Mouse (Mus musculus) cerebellum, adult 9-11 months (tissue): Measurements from ENCODE around the gene Car11.

ENCODE experiments used
- DNase-seq: peaks from one replicate; pipeline ENCODE4 v3.0.0; 2022

Gene Car11

DNA sequence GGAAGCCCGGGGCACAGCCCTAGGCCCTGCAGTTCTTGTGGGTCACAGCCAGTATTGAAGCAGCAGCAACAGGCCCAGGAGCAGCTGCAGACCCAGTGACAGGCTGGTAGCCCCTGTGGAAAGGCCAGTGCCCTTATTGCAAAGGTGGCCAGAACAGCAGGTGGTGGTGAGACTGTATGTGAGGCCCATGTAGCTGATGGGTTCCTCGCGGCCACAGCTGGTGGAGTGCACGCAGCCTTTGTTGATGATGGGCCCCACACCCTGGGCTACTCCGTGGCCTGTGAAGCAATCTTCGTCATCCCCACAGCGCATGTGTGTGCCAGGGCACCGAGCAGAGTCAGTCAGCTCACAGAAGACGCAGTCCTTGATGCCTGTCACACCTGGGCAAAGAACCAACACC, 25.5 kb downstream of the Car11 start:
- DNase-seq, result no peak

DNA sequence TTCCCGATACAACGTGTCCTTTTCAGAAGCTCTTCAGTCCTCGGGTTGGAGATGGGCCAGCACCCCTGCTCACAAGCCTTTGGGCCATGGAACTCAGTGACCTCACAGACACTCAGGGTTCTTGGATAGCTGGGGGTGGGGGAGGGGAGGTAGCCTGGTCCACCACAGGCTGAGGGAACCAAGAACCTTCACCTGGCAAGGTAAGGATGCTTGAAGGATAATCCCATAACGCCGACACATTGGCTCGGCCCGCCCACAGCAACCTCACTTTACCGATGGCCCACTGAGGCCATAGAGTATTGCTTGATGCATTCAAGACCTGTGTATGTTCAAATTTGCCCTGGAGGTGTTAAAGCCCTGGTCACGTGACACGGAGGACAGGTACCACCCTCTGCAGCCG, 26.1 kb downstream of the Car11 start, which contains the start of gene Spaca4:
Gene Spaca4 (minus strand): TSS at position 101 of the 400 bp plus-strand sequence.
- DNase-seq, result no peak

DNA sequence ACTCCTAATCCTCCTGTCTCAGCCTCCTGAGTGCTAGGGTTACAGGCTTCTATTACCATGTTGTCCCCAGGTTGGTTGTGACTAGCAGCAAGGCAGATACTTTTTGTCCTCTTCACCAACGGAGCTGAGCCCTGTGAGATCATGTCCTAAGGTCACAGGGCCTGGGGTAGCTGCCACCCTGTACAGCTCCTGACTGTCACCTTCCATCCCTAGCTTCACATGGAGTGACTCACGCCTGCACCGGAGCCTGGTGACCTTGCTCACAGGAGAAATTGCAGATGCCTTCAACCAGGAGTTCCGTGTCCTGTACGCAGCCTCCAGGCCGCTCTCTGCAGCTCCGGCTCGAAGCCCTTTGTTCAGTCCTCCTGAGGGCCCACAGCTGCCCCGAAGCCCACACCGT, 26.8 kb downstream of the Car11 start:
- no peak for DNase-seq

DNA sequence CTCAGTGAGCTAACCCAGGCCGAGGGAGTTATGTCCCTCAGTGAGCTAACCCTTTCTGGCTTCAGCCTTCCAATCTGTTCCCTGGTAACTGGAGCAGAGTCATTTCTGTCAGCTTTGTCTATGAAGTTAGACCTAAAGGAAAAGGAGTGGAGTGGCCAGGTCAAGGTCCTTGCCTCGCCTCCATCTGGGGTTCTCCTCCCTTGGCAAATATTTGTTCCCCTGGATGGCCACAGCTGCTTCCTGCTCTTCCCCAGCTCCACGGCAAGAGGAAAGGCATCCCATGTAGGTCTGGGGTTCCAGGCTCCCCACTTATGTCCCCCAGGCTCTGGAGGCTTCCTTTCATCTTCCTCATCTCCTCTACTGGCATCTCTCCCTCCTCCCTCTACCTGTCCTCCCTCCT, 28.0 kb downstream of the Car11 start:
- no peak for DNase-seq

DNA sequence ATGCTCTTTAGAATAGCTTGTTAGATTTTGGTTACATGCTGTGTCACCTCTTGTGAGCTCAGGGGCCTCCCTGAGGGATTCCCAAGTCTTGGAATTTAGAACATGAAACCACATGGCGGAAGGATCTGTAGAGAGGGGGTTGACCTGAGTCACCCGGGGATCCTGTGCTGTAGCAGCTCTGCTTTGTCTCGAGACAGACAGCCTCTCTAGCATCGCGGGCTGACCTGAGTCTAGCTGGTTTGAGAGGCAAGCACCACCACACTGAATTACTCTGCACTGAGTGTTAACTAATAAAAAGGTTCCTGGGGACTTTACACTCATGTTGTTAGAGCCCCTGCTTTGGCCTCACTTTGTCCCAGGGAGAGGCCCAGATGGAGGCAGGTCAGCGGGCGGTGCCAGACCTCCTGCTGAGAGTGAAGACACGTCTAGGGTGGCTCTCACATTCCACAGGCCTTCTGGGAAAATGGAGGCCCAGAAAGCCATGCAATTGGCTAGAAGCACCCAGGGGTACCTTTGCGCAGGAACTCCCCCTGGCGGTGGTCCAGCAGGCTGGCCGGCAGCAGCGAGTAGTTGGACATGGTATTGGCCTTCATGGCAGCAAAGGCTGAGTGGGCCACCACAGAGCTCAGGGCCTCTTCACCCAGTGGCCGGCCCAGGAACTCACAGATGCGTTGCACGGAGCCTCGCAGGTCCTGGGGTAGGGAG, 31.2 kb downstream of the Car11 start:
- no peak for DNase-seq

DNA sequence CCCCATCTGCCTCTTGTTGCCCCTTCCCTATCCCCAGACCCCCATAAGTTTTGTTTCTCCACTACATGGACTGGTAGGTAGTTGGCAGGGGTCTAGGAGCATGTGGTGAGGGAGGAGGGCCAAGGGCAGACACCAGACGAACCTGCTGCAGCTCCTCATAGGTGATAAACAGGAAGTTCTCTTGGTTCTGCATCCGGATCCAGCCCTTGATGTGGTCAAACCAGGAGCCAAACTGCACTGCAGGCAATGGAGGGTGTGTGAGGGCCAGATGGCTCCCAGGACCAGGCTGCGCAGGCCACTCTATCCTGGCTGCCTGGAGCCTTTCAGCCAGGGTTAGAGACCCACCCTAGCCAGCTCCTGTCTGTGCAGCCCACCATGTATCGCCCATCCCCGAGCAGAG, 33.8 kb downstream of the Car11 start:
- DNase-seq, result no peak

DNA sequence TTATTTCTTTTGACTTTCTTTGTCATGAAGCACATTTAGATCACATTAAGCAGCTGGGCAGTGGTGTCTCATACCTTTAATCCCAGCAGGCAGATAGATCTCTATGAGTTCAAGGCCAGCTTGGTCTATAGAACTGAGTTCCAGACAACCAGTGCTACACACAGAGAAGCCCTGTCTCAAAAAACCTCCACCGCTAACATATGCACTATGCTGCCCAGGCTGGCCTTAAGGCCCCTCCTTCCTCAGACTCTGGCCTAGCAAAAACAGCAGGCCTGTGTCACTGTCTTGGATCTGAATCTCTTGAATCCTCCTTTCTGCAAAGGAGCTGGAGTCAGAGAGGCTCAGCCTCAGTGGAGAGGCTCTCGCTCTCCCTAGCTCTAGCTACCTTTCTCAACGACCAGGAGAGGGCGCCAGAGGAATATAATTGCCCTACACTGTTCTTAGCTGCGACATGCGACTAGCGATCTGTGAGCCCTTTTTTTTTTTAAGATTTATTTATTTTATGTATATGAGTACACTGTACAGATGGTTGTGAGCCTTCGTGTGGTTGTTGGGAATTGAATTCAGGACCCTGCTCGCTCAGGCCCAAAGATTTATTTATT, 39.6 kb downstream of the Car11 start:
- peak; percentile 81 for DNase-seq

DNA sequence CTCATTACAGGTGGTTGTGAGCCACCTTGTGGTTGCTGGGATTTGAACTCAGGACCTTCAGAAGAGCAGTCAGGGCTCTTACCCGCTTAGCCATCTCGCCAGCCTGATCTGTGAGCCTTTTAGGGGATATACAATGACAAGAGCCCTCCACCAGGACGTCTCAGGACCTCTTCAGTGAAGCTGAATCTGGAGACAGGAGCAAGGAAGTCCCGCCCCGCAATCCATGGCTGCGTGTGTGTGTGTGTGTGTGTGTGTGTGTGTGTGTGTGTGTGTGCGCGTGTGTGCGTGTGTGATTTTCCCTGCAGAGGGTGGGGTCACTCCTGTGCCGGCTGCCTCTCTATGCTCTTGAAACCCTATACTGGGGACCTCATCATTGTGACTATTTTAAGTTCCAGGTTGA, 40.2 kb downstream of the Car11 start:
- no peak for DNase-seq

DNA sequence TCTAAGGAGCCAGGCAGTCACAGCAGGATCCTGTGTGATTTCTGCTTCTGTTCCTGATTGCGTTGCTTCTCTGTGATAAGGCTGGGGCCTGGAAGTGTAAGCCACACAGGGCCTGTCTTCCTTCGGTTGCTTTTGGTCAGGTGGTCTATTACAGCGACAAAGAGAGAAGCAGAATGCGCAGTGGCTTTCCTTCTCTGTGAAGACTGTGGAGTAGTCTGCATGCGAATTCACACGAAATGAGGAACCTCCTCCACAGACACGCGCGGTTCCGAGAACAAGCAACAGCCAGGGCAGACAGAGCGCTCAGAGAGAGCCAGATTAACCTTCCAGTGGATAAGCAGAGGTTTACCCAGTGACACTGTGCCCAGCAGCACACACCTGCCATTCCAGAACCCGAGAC, 41.7 kb downstream of the Car11 start:
- DNase-seq, result no peak

DNA sequence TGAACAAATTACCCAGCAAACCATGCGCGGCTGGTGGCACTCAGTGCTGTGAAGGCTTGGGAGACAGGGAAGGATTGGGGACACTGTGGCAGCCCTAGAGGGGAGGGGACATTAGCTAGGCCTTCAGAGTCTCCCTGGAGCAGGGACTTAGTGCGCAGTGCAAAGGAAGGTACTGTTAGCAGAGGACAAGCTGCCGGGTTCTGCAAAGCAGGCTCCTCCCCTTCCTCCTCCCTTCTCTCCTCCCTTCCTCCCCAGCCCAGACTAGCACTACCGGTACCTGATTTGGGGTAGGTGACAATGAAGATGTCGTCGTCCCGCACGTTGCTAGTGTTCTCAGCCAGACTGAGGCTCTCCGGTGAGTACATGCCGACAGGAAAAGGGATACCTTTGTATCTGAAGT, 42.1 kb downstream of the Car11 start:
- no peak for DNase-seq

DNA sequence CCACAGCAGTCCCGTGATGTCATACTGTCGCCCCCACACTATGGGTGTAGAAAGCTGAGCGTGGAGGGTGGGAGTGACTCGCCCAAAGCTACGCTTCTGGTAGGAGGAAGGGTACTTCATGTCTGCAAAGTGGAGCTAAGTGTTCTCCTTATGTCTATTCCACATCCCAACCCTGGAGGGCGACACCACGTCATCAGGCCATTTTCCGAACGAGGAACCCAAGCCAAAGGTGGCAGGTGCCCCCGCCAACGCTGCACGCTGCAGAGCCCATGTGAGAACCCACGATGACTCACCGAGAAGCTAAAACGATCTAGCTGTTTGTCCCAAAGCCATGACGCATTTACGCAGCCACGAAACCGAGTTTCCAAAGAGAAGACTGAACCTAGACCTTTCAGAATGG, 42.7 kb downstream of the Car11 start:
- DNase-seq, result peak; percentile 40

DNA sequence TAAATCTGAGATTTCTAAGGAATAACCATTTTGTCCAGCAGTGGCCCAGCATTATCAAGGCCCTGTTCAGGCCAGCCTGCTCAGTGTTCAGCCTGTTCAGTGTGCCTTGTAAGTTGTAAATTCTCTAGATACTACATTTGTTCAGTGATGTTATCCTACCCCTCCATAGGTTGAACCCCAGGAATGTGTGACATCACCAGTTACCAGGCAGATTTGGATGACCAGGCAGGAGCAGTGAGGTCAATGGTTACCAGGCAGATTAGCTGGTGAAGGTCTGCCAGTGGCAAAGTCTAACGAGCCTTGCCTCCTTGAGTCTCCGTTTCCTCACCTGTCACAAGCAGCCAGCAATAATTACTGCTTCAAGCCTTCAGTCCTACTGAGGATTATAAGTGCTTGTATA, 44.7 kb downstream of the Car11 start:
- peak; percentile 82 for DNase-seq

DNA sequence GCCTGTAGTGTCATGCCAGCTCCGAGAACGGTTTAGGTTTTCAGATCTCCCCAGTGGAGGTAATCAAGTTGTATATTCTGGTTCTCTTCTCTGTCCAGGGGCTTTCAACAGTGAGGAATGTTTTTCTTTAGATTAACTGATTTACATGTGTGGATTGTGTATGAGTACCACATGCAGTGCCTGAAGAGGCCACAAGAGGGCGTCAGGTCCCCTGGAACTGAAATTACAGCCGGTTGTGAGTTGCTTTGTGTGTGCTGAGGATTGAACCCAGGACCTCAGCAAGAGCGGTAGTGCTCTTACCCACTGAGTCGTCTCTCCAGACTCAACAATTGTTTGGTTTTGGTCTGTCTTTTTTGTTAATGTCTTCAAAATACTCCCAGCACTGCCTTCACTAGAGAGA, 46.9 kb downstream of the Car11 start:
- DNase-seq, result no peak

DNA sequence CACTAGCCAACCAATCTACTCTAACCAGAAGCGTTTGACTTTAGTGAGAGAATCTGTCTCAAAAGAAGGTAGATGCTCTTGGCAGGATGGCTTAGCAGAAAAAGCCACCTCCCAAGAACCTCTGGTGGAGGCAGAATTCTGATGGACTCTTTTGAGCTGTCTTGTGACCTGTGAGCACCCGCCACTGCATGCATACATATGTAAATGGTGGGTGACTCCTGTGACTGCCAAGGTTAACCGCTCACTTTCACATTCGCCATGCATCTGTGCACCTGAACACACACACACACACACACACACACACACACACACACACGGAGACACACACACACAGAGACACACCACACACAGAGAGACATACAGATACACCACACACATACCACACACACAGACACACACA, 47.8 kb downstream of the Car11 start:
- DNase-seq, result no peak

DNA sequence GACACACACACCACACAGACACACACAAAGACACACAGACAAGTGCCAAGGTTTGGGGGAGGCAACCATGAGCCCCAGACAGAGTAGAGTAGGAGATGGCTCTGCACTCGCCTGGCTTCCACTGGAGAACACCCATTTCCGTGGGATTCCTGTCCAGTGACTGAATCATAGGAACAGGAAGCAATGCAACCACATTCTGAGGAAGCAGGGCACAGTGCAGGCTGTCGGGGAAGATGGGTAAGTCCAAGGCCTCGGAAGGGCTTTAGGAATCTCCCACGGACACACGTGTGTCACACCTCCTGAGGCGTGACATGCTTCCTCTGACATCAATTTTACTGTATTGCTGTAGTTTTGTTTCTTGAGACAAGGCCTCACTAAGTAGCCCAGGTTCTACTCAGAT, 48.5 kb downstream of the Car11 start:
- DNase-seq, result no peak

DNA sequence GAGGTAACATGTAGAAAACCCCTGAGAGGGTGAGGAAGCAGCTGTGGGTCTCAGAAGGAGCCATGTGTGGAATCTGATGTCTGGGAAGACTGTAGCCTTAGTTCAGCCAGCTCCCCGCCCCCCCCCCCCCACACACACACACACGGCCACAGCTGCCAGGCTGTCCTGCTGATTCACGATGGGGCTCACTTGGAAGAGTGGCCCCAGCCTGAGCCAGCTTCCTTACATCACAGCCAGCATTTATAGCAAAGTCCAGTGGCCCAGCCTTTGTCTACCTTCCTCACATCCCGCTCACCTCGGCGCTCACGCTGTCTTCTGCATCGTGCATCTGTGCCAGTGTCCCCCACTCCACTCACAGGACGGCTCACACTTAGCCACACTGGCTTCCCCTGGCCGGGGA, 49.8 kb downstream of the Car11 start:
- DNase-seq, result no peak

DNA sequence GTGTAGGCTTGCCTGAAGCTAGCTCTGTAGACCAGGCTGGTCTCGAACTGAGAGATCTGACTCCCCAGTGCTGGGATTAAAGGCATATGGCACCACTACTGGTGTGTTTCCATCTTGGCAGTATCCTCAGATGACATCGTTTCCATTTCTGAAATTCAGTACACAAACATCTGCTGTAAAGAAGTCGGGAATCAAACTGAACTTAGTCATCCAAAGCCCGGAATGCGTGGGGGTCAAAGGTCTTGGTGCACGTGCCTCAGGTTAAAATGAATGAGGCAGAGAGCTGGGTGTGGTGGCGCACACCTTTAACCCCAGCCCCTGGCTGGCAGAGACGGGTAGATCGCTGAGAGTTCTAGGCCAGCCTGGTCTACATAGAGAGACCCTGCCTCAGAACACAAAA, 50.5 kb downstream of the Car11 start:
- no peak for DNase-seq
